Mouse (Mus musculus) limb, embryonic 12.5 days (tissue): ENCODE measurements around the gene Cd300a. TPM values are rescaled to one million over a fixed set of nuclear protein-coding genes. Genes with fewer than 3 reads are reported as not detected.

Experiments
- ATAC-seq: fragments of 200-750 bp; cut with Nextera tagmentation; 2 replicates; pipeline ENCODE4 v1.8.0; 2017; ENCODE audit warnings: low read depth, moderate TSS enrichment; ENCODE audit not compliant: insufficient number of reproducible peaks, insufficient read depth, low FRiP score, low TSS enrichment
- H3K27ac ChIP-seq: fragments of 300-500 bp; sonication (generic); 2 replicates; pipeline ENCODE4 v1.5.1; 2016; ENCODE audit warnings: mild to moderate bottlenecking, moderate library complexity
- H3K27me3 ChIP-seq: fragments of 300-500 bp; sonication (generic); 2 replicates; pipeline ENCODE4 v1.6.1; 2016; ENCODE audit warnings: mild to moderate bottlenecking, moderate library complexity
- H3K36me3 ChIP-seq: fragments of 300-500 bp; sonication (generic); 2 replicates; pipeline ENCODE4 v1.6.1; 2016; ENCODE audit warnings: mild to moderate bottlenecking, moderate library complexity
- H3K4me1 ChIP-seq: fragments of 300-500 bp; sonication (generic); replicated peaks from 2 replicates; pipeline ENCODE4 v1.6.1; 2016
- H3K4me2 ChIP-seq: fragments of 300-500 bp; sonication (generic); 2 replicates; pipeline ENCODE4 v1.6.1; 2016; ENCODE audit warnings: mild to moderate bottlenecking, moderate library complexity
- H3K4me3 ChIP-seq: fragments of 300-500 bp; sonication (generic); replicated peaks from 2 replicates; pipeline ENCODE4 v1.5.1; 2016; ENCODE audit warnings: mild to moderate bottlenecking
- H3K9ac ChIP-seq: fragments of 300-500 bp; sonication (generic); replicated peaks from 2 replicates; pipeline ENCODE4 v1.6.1; 2016; ENCODE audit warnings: mild to moderate bottlenecking, moderate library complexity
- H3K9me3 ChIP-seq: fragments of 300-500 bp; sonication (generic); 2 replicates; pipeline ENCODE4 v1.6.1; 2016; ENCODE audit warnings: mild to moderate bottlenecking, moderate library complexity
- WGBS: fragments of 180-500 bp; shearing (Covaris S2); methylation state at CpG from one replicate; pipeline ENCODE4 v1.1.7; 2016; 5-methylcytosine and 5-hydroxymethylcytosine counted together
- polyA plus RNA-seq: library from polyadenylated mRNA; unstranded; fragments of >200 nt; fragmentation: Nextera tagmentation; extraction: Ambion mirVana; gene quantifications from 2 replicates; pipeline ENCODE4 v1.2.1, GENCODE M21; 2016

Cd300a gene
- polyA plus RNA-seq, 1 experiment from 2014 or later: 0.70 TPM

- Histone ChIP-seq H3K36me3 (peaks cover 98% of the 10 kb centered on the region), H3K27ac (no peak overlapping the region), H3K27me3 (no peaks in the 10 kb centered on the region; the same call in 1 of the 2 replicates), H3K9ac (no peak overlapping the region), H3K4me1 (peaks cover 21% of the 10 kb centered on the region), H3K4me2 (no peak overlapping the region), H3K9me3 (no peaks in the 10 kb centered on the region), H3K4me3 (no peak overlapping the region)
- ATAC-seq: no peak
- 73% methylated on average over 11 of the region's 11 CpGs for WGBS
Measured at GRCm38 (mm10) chr11:114867361-114868235, 22.2 kb upstream of the Cd300a start.

- H3K9me3 ChIP-seq: no peaks in the 10 kb centered on the region
- H3K4me1 ChIP-seq: peaks cover 28% of the 10 kb centered on the region
- H3K27ac ChIP-seq: no peak overlapping the region
- no peak overlapping the region for H3K9ac ChIP-seq
- H3K4me2 ChIP-seq: no peak overlapping the region
- 97% methylated on average over 12 of the region's 12 CpGs for WGBS
- H3K36me3 ChIP-seq: peaks cover 98% of the 10 kb centered on the region
- no peak overlapping the region for H3K4me3 ChIP-seq
- no peaks in the 10 kb centered on the region; the same call in 1 of the 2 replicates for H3K27me3 ChIP-seq
- ATAC-seq: no peak
Measured at GRCm38 (mm10) chr11:114868280-114868679, 21.6 kb upstream of the Cd300a start.

- WGBS: 88% methylated on average over 1 of the region's 1 CpGs
- no peak overlapping the region for H3K4me2 ChIP-seq
- peaks cover 33% of the 10 kb centered on the region for H3K4me1 ChIP-seq
- H3K27ac ChIP-seq: no peak overlapping the region
- H3K9me3 ChIP-seq: no peaks in the 10 kb centered on the region
- H3K27me3 ChIP-seq: no peaks in the 10 kb centered on the region
- ATAC-seq: no peak
- H3K4me3 ChIP-seq: no peak overlapping the region
- H3K36me3 ChIP-seq: peaks cover 83% of the 10 kb centered on the region
- H3K9ac ChIP-seq: no peak overlapping the region
Measured at GRCm38 (mm10) chr11:114869787-114870186, 20.1 kb upstream of the Cd300a start.

- WGBS: 94% methylated on average over 2 of the region's 2 CpGs
- no peak for ATAC-seq
- H3K9me3 ChIP-seq: no peaks in the 10 kb centered on the region
- no peak overlapping the region for H3K4me3 ChIP-seq
- H3K9ac ChIP-seq: no peak overlapping the region
- H3K27ac ChIP-seq: no peak overlapping the region
- H3K36me3 ChIP-seq: peaks cover 66% of the 10 kb centered on the region
- no peaks in the 10 kb centered on the region for H3K27me3 ChIP-seq
- no peak overlapping the region for H3K4me2 ChIP-seq
- H3K4me1 ChIP-seq: peaks cover 40% of the 10 kb centered on the region
Measured at GRCm38 (mm10) chr11:114871540-114871939, 18.3 kb upstream of the Cd300a start.

- Histone ChIP-seq H3K27me3 (no peaks in the 10 kb centered on the region), H3K27ac (peak overlapping the region; percentile 68), H3K9me3 (no peaks in the 10 kb centered on the region), H3K36me3 (peaks cover 49% of the 10 kb centered on the region), H3K4me2 (no peak overlapping the region), H3K9ac (0 out of 2 replicates have a peak overlapping the region, but pooled peaks have one; percentile 12), H3K4me3 (no peak overlapping the region), H3K4me1 (peaks cover 32% of the 10 kb centered on the region)
- WGBS: 15% methylated on average over 6 of the region's 6 CpGs
- no peak for ATAC-seq
Measured at GRCm38 (mm10) chr11:114873022-114873817, 16.6 kb upstream of the Cd300a start.

- no peaks in the 10 kb centered on the region for H3K9me3 ChIP-seq
- no peaks in the 10 kb centered on the region for H3K27me3 ChIP-seq
- H3K9ac ChIP-seq: 0 out of 2 replicates have a peak overlapping the region, but pooled peaks have one; percentile 18
- no peak overlapping the region for H3K27ac ChIP-seq
- 53% methylated on average over 9 of the region's 9 CpGs for WGBS
- no peak overlapping the region for H3K4me2 ChIP-seq
- no peak for ATAC-seq
- H3K4me3 ChIP-seq: no peak overlapping the region
- H3K36me3 ChIP-seq: peaks cover 36% of the 10 kb centered on the region
- H3K4me1 ChIP-seq: peaks cover 32% of the 10 kb centered on the region
Measured at GRCm38 (mm10) chr11:114874226-114875145, 15.4 kb upstream of the Cd300a start.

- peaks cover 28% of the 10 kb centered on the region for H3K36me3 ChIP-seq
- no peak overlapping the region for H3K4me3 ChIP-seq
- H3K9me3 ChIP-seq: no peaks in the 10 kb centered on the region
- WGBS: 5% methylated on average over 9 of the region's 9 CpGs
- peaks cover 32% of the 10 kb centered on the region for H3K4me1 ChIP-seq
- no peaks in the 10 kb centered on the region for H3K27me3 ChIP-seq
- ATAC-seq: no peak
- H3K27ac ChIP-seq: no peak overlapping the region
- peak overlapping the region; percentile 17; the same call in 1 of the 2 replicates for H3K4me2 ChIP-seq
- peak overlapping the region; percentile 18; the same call in 1 of the 2 replicates for H3K9ac ChIP-seq
Measured at GRCm38 (mm10) chr11:114875301-114875801, 14.5 kb upstream of the Cd300a start.

GRCm38 (mm10) chr11:114876176-114876575 lies 13.7 kb upstream of the Cd300a start:
- Histone ChIP-seq H3K9me3 (no peaks in the 10 kb centered on the region), H3K27ac (no peak overlapping the region)

GRCm38 (mm10) chr11:114876621-114877020 lies 13.2 kb upstream of the Cd300a start:
- H3K27ac ChIP-seq: no peak overlapping the region
- no peaks in the 10 kb centered on the region for H3K9me3 ChIP-seq
- H3K4me2 ChIP-seq: no peak overlapping the region
- no peak overlapping the region for H3K9ac ChIP-seq
- no peak for ATAC-seq
- H3K36me3 ChIP-seq: peaks cover 15% of the 10 kb centered on the region
- H3K27me3 ChIP-seq: no peaks in the 10 kb centered on the region
- peaks cover 32% of the 10 kb centered on the region for H3K4me1 ChIP-seq
- WGBS: 14% methylated on average over 2 of the region's 2 CpGs
- no peak overlapping the region for H3K4me3 ChIP-seq

More at GRCm38 (mm10) chr11:114876176-114876575, 13.7 kb upstream of the Cd300a start:
- Histone ChIP-seq H3K27me3 (no peaks in the 10 kb centered on the region), H3K36me3 (peaks cover 20% of the 10 kb centered on the region), H3K9ac (no peak overlapping the region), H3K4me1 (peaks cover 32% of the 10 kb centered on the region), H3K4me2 (no peak overlapping the region), H3K4me3 (no peak overlapping the region)
- no peak; the same call in 1 of the 2 replicates for ATAC-seq
- 16% methylated on average over 7 of the region's 7 CpGs for WGBS

- Histone ChIP-seq H3K27me3 (no peaks in the 10 kb centered on the region), H3K9me3 (no peaks in the 10 kb centered on the region), H3K27ac (no peak overlapping the region), H3K36me3 (peaks cover 10% of the 10 kb centered on the region; the same call in 1 of the 2 replicates), H3K4me1 (peaks cover 32% of the 10 kb centered on the region), H3K4me3 (no peak overlapping the region), H3K9ac (no peak overlapping the region), H3K4me2 (no peak overlapping the region)
- WGBS: 58% methylated on average over 3 of the region's 3 CpGs
- ATAC-seq: no peak
Measured at GRCm38 (mm10) chr11:114877145-114877544, 12.7 kb upstream of the Cd300a start.
